Mouse (Mus musculus) liver, embryonic 15.5 days (tissue): ENCODE data around the gene Grid1. TPM values are rescaled to one million over a fixed set of nuclear protein-coding genes. Genes with fewer than 3 reads are reported as not detected.

ENCODE experiments used
- ATAC-seq: fragments of 200-750 bp; cut with Nextera tagmentation; 2 replicates; pipeline ENCODE4 v1.8.0; 2017; ENCODE audit warnings: moderate number of reproducible peaks, mild to moderate bottlenecking, moderate library complexity; ENCODE audit not compliant: insufficient read depth
- H3K27ac ChIP-seq: fragments of 300-500 bp; sonication (generic); replicated peaks from 2 replicates; pipeline ENCODE4 v1.5.1; 2015; ENCODE audit warnings: mild to moderate bottlenecking, inconsistent platforms
- H3K27me3 ChIP-seq: fragments of 300-500 bp; sonication (generic); 2 replicates; pipeline ENCODE4 v1.6.1; 2015; ENCODE audit warnings: mild to moderate bottlenecking, inconsistent platforms
- H3K36me3 ChIP-seq: fragments of 300-500 bp; sonication (generic); replicated peaks from 2 replicates; pipeline ENCODE4 v1.6.1; 2015; ENCODE audit warnings: moderate library complexity, mild to moderate bottlenecking, inconsistent platforms
- H3K4me1 ChIP-seq: fragments of 300-500 bp; sonication (generic); replicated peaks from 2 replicates; pipeline ENCODE4 v1.6.1; 2015; ENCODE audit warnings: inconsistent platforms
- H3K4me2 ChIP-seq: fragments of 300-500 bp; sonication (generic); 2 replicates; pipeline ENCODE4 v1.6.1; 2015; ENCODE audit warnings: moderate library complexity, mild to moderate bottlenecking, inconsistent platforms
- H3K4me3 ChIP-seq: fragments of 300-500 bp; sonication (generic); replicated peaks from 2 replicates; pipeline ENCODE4 v1.5.1; 2015; ENCODE audit warnings: mild to moderate bottlenecking, inconsistent platforms
- H3K9ac ChIP-seq: fragments of 300-500 bp; sonication (generic); 2 replicates; pipeline ENCODE4 v1.6.1; 2015; ENCODE audit warnings: moderate library complexity, mild to moderate bottlenecking, inconsistent platforms
- H3K9me3 ChIP-seq: fragments of 300-500 bp; sonication (generic); replicated peaks from 2 replicates; pipeline ENCODE4 v1.6.1; 2016; ENCODE audit warnings: inconsistent platforms
- WGBS: fragments of 180-500 bp; shearing (Covaris S2); methylation state at CpG from one replicate; pipeline ENCODE4 v1.1.7; 2015; ENCODE audit warnings: mixed read lengths; ENCODE audit not compliant: insufficient replicate concordance; 5-methylcytosine and 5-hydroxymethylcytosine counted together
- polyA plus RNA-seq: library from polyadenylated mRNA; unstranded; fragments of >200 nt; fragmentation: Nextera tagmentation; extraction: Ambion mirVana; gene quantifications from 2 replicates; pipeline ENCODE4 v1.2.1, GENCODE M21; 2015

Gene Grid1
- polyA plus RNA-seq, 1 experiment from 2014 or later: 0.10 TPM

GRCm38 (mm10) chr14:35026686-35027085, 206.8 kb downstream of the Grid1 start:
- H3K4me1 ChIP-seq: no peaks in the 10 kb centered on the region
- no peak overlapping the region for H3K4me3 ChIP-seq
- no peaks in the 10 kb centered on the region for H3K36me3 ChIP-seq
- H3K9me3 ChIP-seq: no peaks in the 10 kb centered on the region
- ATAC-seq: no peak
- WGBS: 75% methylated on average over 8 of the region's 8 CpGs
- H3K4me2 ChIP-seq: no peak overlapping the region
- H3K9ac ChIP-seq: no peak overlapping the region
- no peak overlapping the region for H3K27ac ChIP-seq
- no peaks in the 10 kb centered on the region for H3K27me3 ChIP-seq

GRCm38 (mm10) chr14:35027501-35028140, 207.7 kb downstream of the Grid1 start:
- ATAC-seq: no peak
- Histone ChIP-seq H3K4me2 (no peak overlapping the region), H3K27me3 (no peaks in the 10 kb centered on the region), H3K36me3 (no peaks in the 10 kb centered on the region), H3K4me1 (no peaks in the 10 kb centered on the region), H3K9ac (no peak overlapping the region), H3K27ac (no peak overlapping the region), H3K4me3 (no peak overlapping the region), H3K9me3 (no peaks in the 10 kb centered on the region)
- 50% methylated on average over 11 of the region's 11 CpGs for WGBS

DNA sequence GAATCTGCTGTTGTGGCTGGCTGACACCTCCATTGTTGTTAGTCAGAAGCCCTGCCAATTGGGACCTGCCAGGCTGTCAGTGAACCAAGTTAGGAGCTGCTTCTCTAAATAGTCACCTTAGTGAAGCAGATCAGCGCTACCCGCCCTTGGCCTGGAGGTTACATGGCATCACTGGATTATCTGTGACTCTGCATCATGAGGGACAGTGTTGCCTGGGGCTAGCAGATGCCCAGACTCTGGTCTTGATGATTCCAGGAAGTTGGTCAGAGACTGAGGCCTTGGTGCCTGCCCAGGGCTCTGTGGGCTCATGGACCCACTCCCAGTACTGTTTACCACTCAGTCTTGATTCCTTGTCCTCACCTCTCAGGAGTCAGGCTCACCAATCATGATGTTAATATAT, 209.7 kb downstream of the Grid1 start:
- no peaks in the 10 kb centered on the region for H3K9me3 ChIP-seq
- H3K4me2 ChIP-seq: no peak overlapping the region
- H3K36me3 ChIP-seq: no peaks in the 10 kb centered on the region
- no peaks in the 10 kb centered on the region for H3K4me1 ChIP-seq
- no peak overlapping the region for H3K9ac ChIP-seq
- 74% methylated on average over 2 of the region's 2 CpGs for WGBS
- H3K27ac ChIP-seq: no peak overlapping the region
- no peak overlapping the region for H3K4me3 ChIP-seq
- no peak for ATAC-seq
- H3K27me3 ChIP-seq: no peaks in the 10 kb centered on the region

- no peaks in the 10 kb centered on the region for H3K4me1 ChIP-seq
- no peaks in the 10 kb centered on the region for H3K36me3 ChIP-seq
- 58% methylated on average over 2 of the region's 2 CpGs for WGBS
Observed at GRCm38 (mm10) chr14:35030271-35030670, 210.4 kb downstream of the Grid1 start.

DNA sequence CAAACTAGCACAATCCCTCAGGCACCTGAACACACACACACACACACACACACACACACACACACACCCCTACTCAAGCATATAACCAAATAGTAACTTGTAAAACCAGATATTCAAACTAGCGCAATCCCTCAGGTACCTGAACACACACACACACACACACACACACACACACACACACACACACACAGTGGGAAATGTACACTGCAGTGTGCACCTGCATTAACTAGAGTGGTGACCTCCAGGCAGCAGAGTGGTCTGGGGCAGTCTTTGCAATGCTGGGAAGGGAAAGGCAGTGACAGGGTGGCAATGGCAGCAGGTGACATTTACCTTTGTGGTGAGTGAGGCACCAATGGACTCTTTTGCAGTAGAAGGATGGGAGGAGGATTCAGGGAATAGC, 212.4 kb downstream of the Grid1 start:
- WGBS: 77% methylated on average over 1 of the region's 1 CpGs
- Histone ChIP-seq H3K27ac (no peak overlapping the region), H3K4me2 (no peak overlapping the region), H3K9me3 (no peaks in the 10 kb centered on the region), H3K27me3 (no peaks in the 10 kb centered on the region), H3K36me3 (no peaks in the 10 kb centered on the region), H3K4me3 (no peak overlapping the region), H3K9ac (no peak overlapping the region), H3K4me1 (no peaks in the 10 kb centered on the region)
- ATAC-seq: no peak

More at GRCm38 (mm10) chr14:35030271-35030670, 210.4 kb downstream of the Grid1 start:
- Histone ChIP-seq H3K9ac (no peak overlapping the region), H3K4me3 (no peak overlapping the region), H3K27ac (no peak overlapping the region), H3K9me3 (no peaks in the 10 kb centered on the region), H3K27me3 (no peaks in the 10 kb centered on the region), H3K4me2 (no peak overlapping the region)
- no peak for ATAC-seq

DNA sequence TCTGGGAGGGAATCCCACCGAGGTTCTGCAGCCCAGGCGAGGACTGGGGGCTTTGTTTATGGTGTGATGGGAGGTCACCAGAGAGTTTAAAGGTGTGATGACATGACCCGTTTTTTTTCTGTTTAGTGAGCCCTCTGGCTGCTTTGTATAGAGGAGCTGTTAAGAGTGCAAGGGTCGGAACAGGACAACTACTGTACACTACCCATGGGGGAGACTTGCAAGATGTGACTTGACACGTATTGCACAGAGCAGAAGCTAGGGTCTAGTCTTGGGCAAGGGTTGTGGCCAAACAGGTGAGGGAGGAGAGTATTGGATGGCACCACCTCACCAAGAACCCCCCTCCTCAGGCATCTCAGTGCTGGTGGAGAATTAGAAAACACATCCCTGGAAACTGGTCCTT, 224.4 kb downstream of the Grid1 start:
- Histone ChIP-seq H3K9me3 (no peaks in the 10 kb centered on the region), H3K27me3 (no peaks in the 10 kb centered on the region), H3K9ac (no peak overlapping the region), H3K27ac (no peak overlapping the region), H3K4me2 (no peak overlapping the region), H3K36me3 (no peaks in the 10 kb centered on the region), H3K4me1 (no peaks in the 10 kb centered on the region), H3K4me3 (no peak overlapping the region)
- no peak for ATAC-seq
- 42% methylated on average over 5 of the region's 5 CpGs for WGBS

- H3K4me2 ChIP-seq: no peak overlapping the region
- no peaks in the 10 kb centered on the region for H3K27me3 ChIP-seq
- H3K27ac ChIP-seq: no peak overlapping the region
- WGBS: 65% methylated on average over 10 of the region's 10 CpGs
- ATAC-seq: no peak
- no peaks in the 10 kb centered on the region for H3K36me3 ChIP-seq
- no peak overlapping the region for H3K4me3 ChIP-seq
- no peaks in the 10 kb centered on the region for H3K4me1 ChIP-seq
- no peak overlapping the region for H3K9ac ChIP-seq
- H3K9me3 ChIP-seq: no peaks in the 10 kb centered on the region
Observed at GRCm38 (mm10) chr14:35044918-35045698, 225.2 kb downstream of the Grid1 start.

DNA sequence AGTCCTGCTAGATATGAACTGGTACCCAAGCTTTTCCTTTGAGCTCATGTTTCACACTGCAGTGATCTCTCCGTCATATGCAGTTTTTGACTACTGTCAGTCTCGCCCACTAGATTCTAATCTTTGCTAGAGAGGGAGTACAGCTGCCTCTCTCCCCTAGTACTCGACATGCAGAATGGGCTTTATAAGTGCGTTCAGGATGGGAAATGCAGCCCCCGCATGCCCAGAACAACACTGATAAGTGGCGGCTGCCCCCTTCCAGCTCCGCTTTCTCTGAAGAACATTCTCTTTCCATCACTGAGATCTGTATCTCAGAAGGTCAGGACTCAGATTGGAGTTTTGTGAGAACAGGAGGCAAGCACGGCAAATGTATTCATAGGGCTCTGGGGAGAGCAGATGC, 229.3 kb downstream of the Grid1 start:
- no peak overlapping the region for H3K27ac ChIP-seq
- H3K27me3 ChIP-seq: no peaks in the 10 kb centered on the region
- no peak overlapping the region for H3K4me2 ChIP-seq
- no peak for ATAC-seq
- WGBS: 65% methylated on average over 8 of the region's 8 CpGs
- H3K9ac ChIP-seq: no peak overlapping the region
- H3K36me3 ChIP-seq: no peaks in the 10 kb centered on the region
- H3K9me3 ChIP-seq: no peaks in the 10 kb centered on the region
- H3K4me1 ChIP-seq: no peaks in the 10 kb centered on the region
- no peak overlapping the region for H3K4me3 ChIP-seq

DNA sequence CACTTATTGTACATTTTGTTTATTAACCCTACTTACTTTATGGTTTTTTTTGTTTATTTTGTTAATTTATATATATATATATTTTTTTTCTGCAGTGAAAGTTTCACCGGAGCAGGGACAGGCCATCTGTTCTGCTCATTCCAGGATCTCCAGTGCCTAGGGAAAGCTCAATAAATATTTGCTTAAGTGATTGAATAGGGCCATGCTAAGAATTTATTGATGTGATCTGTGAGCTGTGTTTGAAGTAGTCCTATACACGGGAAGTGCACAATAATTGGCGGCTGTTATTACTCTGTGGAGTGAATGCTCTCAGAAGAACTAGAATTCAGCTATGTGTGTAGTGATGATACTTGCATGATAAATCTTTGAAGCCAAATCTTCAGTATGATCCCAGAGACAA, 234.2 kb downstream of the Grid1 start:
- Histone ChIP-seq H3K4me3 (no peak overlapping the region), H3K4me1 (no peaks in the 10 kb centered on the region), H3K27me3 (no peaks in the 10 kb centered on the region), H3K27ac (no peak overlapping the region), H3K4me2 (no peak overlapping the region), H3K9me3 (no peaks in the 10 kb centered on the region), H3K9ac (no peak overlapping the region), H3K36me3 (no peaks in the 10 kb centered on the region)
- ATAC-seq: no peak
- WGBS: 55% methylated on average over 3 of the region's 3 CpGs

- no peaks in the 10 kb centered on the region for H3K4me1 ChIP-seq
- 62% methylated on average over 6 of the region's 6 CpGs for WGBS
- H3K36me3 ChIP-seq: no peaks in the 10 kb centered on the region
- H3K27me3 ChIP-seq: no peaks in the 10 kb centered on the region
- no peak overlapping the region for H3K27ac ChIP-seq
- H3K4me3 ChIP-seq: no peak overlapping the region
- H3K4me2 ChIP-seq: no peak overlapping the region
- no peak overlapping the region for H3K9ac ChIP-seq
- ATAC-seq: no peak
- no peaks in the 10 kb centered on the region for H3K9me3 ChIP-seq
Observed at GRCm38 (mm10) chr14:35074636-35075035, 254.7 kb downstream of the Grid1 start.

GRCm38 (mm10) chr14:35079954-35080353, 260.0 kb downstream of the Grid1 start:
- no peak for ATAC-seq
- H3K4me3 ChIP-seq: no peak overlapping the region
- no peaks in the 10 kb centered on the region for H3K36me3 ChIP-seq
- no peaks in the 10 kb centered on the region for H3K9me3 ChIP-seq
- H3K27ac ChIP-seq: no peak overlapping the region
- no peak overlapping the region for H3K9ac ChIP-seq
- H3K4me2 ChIP-seq: no peak overlapping the region
- no peaks in the 10 kb centered on the region for H3K27me3 ChIP-seq
- 65% methylated on average over 1 of the region's 1 CpGs for WGBS
- no peaks in the 10 kb centered on the region for H3K4me1 ChIP-seq
